17 mouse cellular contexts compared by ENCODE assay signal in genomic region chr3:127817120-127817683, GRCm38 (mm10).
"Had no signal": no experiment of that assay in that cellular context is flagged by ENCODE, and none has a peak within 500 bp of the region (broad histone marks: within the 10 kb centered on the region; RNA-seq: fewer than 3 reads in every experiment).

No protein-coding gene starts in this region.

- ATAC-seq: liver, postnatal 0 days; midbrain, embryonic 15.5 days had no signal

- H3K27ac ChIP-seq: layer of hippocampus, adult 2 months; liver, embryonic 13.5 days; lung, embryonic 15.5 days; macrophage; midbrain, embryonic 15.5 days; neural tube, embryonic 12.5 days; stomach, embryonic 15.5 days had no signal

- H3K4me2 ChIP-seq: liver, embryonic 13.5 days; lung, embryonic 15.5 days; midbrain, embryonic 11.5 days; midbrain, embryonic 15.5 days; neural tube, embryonic 12.5 days; stomach, embryonic 15.5 days had no signal

- H3K9ac ChIP-seq: liver, embryonic 13.5 days; liver, postnatal 0 days; lung, embryonic 15.5 days; midbrain, embryonic 15.5 days; neural tube, embryonic 12.5 days; stomach, embryonic 15.5 days had no signal

- H3K4me1 ChIP-seq: lung, embryonic 15.5 days; midbrain, embryonic 15.5 days; neural tube, embryonic 12.5 days; stomach, embryonic 15.5 days had no signal

- H3K27me3 ChIP-seq: liver, embryonic 13.5 days; lung, embryonic 15.5 days; megakaryocyte, embryonic 14.5 days; midbrain, embryonic 15.5 days; neural tube, embryonic 12.5 days; stomach, embryonic 15.5 days had no signal

- H3K9me3 ChIP-seq: liver, embryonic 13.5 days; lung, embryonic 15.5 days; megakaryocyte, embryonic 14.5 days; midbrain, embryonic 15.5 days; neural tube, embryonic 12.5 days; stomach, embryonic 15.5 days had no signal

- H3K4me3 ChIP-seq: layer of hippocampus, adult 2 months; liver, embryonic 13.5 days; lung, embryonic 15.5 days; midbrain, embryonic 15.5 days; neural tube, embryonic 12.5 days; stomach, embryonic 15.5 days had no signal

- DNase-seq: kidney, postnatal 10 days; kidney, postnatal 4 days; liver; liver, embryonic 13.5 days; liver, postnatal 0 days; lung, postnatal 14 days; right cerebral cortex, postnatal 4 days; thymus, adult 2 months; thymus, postnatal 4 days had no signal
